Mouse (Mus musculus) adrenal gland, adult 18-20 months (tissue): ENCODE measurements around the gene Tex2. TPM values are rescaled to one million over a fixed set of nuclear protein-coding genes. Genes with fewer than 3 reads are reported as not detected.
"Not testable (repeated sequence)": the region's sequence is repeated elsewhere in the genome, so short reads cannot be mapped to it uniquely, and the experiment has no call there.

Experiments
- DNase-seq, 2 experiments: peaks; one replicate each; pipeline ENCODE4 v3.0.0; 2021 to 2022; ENCODE audit warnings: low spot score in 2 of 2
- long read RNA-seq, 2 experiments: library from polyadenylated mRNA; stranded (forward); transcript quantifications; one replicate each; pipeline ENCODE4 v2.0.0; 2021
- total RNA-seq, 2 experiments: library from RNA; stranded (reverse); gene quantifications; 1 replicate in 1 of 2; 2 replicates in 1 of 2; pipeline ENCODE4 v1.2.3; 2021

Tex2 gene
- 10 to 100 TPM; 52.1 to 54.2 TPM for total RNA-seq
- long read RNA-seq, experiment 1, full-length matches to known transcripts, result 10 of 18 reads
- long read RNA-seq, experiment 1, partial matches to known transcripts, result 4 of 18 reads
- long read RNA-seq, experiment 1, other reads (novel, unspliced or antisense), result 4 of 18 reads
- long read RNA-seq, experiment 2, full-length matches to known transcripts, result 6 of 25 reads
- long read RNA-seq, experiment 2, partial matches to known transcripts, result 15 of 25 reads
- long read RNA-seq, experiment 2, other reads (novel, unspliced or antisense), result 4 of 25 reads

DNA sequence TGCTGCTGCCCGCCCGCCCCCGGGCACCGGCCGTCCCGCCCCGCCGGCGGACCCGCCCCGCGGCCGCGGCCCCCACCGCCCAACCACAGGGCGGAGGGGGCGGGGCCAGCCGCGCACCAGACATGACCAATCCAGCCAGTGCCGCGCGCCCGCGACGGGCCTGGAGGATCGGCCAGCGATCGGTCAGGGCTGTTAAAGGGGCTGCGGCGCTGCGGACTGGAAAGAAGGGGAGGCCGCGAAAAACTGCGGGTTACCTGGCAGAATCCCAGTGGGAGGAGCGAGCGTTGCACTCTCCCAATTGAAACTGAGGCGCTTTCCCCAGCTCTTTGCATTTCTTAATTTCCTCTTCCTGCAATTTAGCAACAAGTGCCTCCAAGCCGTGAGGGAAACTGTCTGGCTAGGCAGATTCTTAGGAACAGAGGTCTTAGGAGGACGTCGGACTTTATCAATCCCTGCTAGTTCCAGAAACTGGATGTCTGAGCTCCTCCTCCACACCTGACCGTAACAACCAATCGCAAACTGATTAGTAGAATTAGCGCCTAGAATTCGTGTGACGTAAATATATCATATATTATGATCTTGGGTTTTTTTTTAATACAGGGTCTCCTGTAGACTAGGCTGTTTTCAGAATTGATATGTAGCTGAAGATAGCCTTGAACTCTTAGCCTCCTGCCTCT is at the start of gene Tex2:
Gene Tex2, minus strand, starts transcription at position 463 of the 677 bp plus-strand sequence.
- peak; percentile 94 to 95 for DNase-seq

DNA sequence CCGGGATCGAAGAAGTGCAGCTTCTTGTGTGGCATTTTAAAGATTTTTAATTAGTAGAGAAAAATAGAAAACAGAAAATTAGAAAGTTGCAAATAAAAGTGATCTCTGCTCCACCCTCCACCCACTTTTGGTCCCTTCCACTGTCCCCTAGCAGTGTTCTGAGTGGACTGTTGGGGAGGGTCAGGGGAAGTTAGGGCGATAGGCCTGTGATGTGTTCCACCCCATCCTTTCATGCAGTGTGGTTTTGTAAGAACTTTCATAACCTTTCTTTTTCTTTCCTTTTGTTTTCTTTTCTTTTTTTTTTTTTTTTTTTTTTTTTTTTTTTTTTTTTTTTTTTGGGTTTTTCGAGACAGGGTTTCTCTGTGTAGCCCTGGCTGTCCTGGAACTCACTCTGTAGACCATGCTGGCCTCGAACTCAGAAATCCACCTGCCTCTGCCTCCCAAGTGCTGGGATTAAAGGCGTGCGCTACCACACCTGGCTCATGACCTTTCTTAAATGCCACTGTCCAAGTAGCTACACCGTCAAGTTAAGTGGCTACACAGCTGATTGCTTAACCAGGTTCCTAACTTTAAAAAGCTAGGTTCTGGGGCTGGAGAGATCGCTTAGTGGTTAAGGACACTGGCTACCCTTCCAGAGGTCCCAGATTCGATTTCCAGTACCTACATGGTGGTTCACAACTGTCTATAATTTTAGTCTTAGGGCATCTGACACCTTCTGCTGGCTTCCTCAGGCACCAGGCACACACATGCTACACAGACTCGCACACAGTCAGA is 49.6 kb upstream of the Tex2 start:
- no peak for DNase-seq

DNA sequence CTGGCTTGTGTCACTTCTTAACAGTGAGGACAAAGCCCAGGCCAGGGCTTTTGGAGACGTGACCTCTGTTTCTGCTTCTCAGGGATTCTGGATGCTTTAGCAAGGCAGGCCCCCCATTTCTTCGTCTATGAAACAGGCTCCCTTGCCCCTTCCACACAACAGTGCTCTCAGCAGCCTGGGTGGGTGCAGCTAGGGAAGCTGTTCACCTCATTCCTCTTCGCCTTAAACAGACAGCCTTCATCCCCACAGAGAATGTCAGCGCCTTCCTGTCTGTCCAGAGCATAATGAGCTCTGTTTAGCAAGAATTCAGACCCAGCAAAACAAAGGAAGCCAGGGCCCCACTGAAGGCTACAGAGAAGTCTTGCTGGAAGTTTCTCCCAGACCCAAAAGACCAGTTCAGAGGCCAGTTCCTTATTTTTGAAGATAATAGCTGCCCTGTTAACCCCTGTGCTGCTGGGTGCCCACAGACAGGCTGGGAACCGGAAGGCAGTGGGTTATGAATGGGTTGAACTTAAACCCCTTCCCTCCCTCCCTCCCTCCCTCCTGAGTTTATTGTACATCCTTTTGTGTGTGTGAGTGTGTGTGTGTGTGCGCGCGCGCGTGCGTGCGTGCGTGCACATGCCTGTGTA is 47.3 kb upstream of the Tex2 start:
- DNase-seq, result no peak

DNA sequence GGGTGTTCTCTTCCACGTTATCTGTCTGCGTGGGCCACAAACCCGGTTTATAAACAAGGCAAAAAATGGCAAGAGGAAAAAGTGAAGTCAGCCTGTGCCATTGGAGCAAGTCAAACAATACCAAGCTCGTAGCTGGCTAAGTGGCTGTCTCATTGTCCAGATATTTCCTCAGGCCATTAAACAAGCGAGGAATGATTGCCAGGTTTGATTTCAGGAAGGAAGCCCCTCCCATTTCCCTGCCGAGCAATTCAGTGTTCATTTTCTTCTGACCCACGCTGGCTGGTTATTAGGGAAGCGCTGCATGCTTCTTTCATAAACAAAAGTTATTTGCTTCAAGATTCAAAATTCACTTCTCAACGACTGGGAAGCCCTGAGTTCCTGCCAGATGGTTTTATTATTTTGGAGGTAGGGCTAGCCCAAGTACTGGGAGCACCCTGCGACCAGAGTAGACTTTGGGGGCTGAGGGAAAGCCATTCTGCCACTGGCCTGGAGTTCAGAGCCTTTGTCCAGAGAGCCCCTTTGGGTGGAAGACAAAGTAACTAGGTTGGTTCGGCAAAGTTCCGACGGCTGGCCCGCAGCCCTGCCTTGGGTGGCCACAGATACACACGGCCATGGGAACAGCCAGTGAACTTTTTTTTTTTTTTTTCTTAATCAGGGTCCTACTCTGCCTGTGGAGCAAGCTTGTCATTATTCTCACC is 46.5 kb upstream of the Tex2 start:
- no peak for DNase-seq

DNA sequence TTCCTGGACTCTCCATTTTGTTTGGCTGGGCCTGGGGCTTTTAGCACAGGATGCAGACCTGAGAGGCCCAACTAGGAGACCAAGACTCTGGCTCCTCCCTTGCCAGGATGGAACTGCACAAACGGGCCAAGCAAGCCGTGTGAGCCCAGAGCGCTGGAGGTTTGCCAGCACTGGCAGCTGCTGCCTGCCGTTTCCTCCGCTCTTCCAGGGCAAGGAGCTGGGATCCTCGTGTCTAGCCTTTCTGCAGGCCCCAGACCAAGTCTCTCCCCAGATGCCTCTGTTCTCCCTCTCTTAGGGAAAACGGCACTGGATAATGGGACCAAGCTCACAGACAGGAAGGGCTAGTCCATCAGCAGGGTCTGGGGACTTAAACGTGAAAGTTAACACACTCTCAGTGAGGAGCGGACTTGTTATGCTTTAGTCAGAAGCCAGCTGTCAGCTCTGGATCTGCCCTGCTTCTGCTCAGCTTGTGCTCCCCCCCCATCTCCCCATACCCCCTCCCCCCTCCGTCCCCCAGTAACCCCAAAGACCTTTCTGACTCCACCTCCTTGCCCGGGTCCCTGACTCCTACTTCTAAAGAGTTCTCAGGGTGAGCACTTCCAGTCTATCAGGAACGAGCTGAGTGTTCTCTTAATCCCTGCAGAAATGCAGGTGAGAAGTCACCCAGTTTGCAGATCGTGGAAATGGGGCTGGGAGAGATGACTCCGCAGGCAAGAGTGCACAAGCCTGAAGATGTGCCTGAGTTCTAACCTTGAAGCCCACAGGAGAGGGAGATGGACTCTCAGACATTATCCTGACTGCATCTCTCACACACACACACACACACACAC is 45.0 kb upstream of the Tex2 start:
- DNase-seq, result peak; percentile 58 to 73

DNA sequence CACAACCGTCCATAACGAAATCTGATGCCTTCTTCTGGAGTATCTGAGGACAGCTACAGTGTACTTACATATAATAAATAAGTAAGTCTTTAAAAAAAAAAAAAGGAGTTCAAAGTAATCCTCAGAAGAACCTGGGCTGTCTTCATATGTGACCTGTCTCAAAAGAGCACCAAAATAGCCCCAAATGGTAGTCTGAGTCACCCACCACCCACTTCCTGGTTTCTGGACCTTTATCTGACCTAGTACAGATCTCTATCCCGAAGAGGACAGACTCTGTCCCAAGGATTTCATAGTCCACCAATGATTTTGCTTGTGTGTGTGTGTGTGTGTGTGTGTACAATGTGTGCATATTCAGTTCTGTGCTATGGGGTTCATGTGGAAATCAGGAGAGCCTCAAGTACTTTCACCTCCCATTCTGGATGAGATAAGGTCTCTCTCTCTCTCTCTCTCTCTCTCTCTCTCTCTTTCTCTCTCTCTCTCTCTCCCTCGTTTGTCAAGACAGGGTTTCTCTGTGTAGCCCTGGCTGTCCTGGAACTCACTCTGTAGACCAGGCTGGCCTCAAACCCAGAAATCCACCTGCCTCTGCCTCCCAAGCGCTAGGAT is 43.8 kb upstream of the Tex2 start:
- DNase-seq, result not testable (repeated sequence)

DNA sequence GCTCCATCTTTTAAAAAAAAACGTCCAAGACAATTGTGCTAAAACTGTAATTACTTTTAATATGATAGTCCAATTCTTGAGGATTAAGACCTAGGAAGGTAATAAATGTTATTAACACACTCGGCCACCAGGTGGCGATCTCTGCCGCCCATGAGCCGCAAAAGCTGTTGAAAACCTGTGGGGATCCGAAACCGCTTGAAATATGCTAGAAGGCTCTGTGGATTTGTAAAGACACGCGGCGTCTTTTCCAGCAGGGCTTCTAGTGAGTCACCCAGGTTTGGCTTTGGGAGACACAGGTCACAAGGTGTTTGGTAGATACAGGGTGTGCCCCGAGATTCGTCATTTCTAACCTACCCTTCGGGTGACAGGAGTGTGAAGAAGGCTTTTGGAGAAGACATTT is 35.1 kb upstream of the Tex2 start:
- peak; percentile 80 to 83 for DNase-seq

DNA sequence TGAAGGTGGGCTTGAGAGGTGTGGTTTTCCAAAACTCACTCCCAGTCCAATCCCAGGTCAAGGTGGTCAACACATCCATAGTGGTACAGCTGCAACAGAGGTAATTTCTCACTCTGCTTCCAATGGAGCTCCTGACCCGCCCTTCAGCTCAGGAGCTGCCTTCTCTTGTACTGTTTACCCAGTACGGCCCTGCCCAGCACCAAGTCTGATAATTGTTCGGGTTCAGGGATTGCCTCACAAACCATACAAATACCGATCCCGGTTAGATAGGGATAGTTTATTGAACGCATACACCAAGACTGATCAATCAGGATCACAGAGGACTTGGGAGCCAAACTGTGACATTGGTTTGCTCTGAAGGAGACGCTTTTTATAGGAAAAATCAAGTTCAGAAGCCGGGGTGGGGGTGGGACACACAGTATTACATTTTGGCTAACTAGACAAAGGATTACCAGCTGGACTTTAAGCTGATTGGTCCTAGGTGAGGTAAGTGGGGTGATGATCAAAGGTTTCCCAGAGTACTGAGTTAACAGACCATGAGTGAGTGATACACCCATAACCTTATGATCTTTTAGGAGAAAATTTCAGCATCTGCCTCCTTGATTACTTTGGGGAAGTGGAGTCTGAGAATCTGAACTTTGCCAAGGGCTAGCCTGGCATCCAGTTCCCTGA is 29.9 kb upstream of the Tex2 start:
- no peak for DNase-seq

DNA sequence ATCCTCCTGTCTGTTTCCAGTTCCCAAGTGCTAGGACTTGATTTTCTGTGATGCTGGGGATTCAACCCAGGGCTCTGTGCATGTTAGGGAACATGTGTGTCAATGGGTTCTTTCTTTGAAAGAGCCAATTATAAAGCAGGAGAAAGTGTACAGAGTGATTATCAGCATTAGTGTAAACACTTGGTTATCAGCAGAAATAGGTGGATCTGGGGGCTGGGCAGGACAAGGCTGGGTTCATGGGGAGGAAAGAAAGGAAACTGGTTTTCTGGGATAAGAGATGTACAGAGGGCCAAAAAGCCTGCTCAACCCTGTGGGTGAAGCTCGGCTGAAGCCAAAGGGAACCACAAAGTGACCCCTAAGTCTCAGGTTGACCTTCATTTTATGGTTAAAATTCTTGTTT is 28.4 kb upstream of the Tex2 start:
- no peak for DNase-seq

DNA sequence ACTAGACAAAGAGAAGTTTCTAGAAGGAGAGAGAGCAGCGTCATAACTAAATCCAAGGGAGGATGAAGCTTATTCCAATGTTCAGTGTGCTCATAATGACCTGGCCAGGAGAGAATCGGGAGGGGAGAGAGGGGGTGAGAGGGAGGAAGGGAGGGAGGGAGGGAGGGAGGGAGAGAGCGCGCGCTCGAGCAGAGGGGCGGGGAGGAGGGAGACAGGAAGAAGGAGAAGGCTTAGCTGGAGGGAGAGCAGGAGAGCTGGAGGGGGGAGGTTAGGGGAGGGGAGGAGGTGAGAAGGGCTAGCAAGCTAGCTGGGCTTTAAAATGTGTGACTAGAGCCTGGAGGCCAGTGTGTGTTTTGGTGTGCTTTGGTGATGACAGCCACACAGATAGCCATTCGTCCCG is 26.8 kb upstream of the Tex2 start:
- DNase-seq, result no peak

DNA sequence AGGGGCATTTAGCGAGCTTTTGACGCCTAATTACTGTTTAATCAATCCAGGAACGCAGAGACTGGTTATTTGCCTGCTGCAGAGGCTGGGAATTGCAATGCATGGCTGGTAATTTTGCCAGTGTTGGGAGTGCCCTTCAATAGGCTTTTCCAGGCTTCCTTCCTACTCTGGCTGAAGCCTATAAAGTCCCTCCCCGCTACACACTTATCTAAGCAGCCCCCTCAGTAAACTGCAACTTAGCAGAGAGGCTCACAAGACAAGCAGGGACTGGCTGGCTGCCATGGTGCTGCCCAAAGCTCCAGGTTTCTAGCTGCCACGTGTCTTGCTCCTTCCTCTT is 26.1 kb upstream of the Tex2 start:
- DNase-seq, result no peak

DNA sequence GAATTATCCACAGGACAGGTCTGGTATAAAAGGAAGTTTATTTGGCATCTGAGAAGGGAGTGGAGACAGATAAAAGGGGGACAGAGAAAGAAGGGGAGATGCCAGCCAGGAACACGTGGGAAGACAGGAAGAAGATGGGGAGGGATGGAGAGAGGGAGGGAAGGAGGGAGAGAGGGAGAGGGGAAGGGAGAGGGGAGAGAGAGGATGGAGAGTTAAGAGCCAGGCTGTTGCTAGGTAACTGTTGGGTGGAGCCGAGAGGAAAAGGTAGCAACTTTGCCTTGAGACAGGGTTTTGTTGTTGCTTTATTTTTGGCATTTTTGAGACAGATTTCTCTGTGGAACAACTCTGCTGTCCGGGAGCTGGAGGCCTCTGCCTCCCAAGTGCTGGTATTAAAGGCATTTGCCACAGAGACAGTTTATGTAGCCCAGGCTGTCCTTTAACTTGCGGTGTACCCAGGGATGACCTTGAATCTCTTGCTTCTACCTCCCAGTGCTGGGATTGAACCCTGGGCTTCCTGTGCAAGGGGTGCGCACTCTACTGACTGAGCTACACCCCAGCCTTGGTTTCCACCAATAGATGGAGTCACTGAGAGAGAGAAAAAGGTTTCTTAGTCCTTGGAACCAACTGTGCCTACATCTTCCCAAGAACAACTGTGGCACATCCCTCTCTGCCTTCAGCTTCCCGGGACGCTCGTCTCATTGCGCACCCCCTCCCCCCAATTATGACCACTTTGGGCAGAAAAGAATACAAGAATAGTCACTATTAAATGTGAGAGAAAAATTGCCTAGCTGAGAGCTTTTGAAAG is 25.5 kb upstream of the Tex2 start:
- no peak for DNase-seq

DNA sequence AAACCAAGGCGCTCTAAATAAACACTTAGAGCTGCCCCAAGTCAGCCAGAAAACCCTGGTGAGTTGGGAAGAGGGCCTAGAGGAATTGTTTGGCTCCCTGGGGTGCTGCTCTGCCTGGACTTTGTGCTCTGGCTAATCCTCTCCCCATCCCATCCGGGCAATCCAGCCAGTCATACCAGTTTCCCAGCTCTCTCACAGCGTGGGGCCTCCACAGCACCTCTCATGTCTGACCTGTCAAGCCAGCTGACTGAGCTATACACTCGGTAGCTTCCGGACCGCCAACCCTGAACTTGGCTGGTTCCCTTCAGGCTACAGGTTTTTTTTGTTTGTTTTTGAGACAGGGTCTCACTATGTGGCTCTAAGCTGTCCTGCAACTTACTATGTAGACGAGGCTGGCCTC is 24.5 kb upstream of the Tex2 start:
- no peak for DNase-seq

DNA sequence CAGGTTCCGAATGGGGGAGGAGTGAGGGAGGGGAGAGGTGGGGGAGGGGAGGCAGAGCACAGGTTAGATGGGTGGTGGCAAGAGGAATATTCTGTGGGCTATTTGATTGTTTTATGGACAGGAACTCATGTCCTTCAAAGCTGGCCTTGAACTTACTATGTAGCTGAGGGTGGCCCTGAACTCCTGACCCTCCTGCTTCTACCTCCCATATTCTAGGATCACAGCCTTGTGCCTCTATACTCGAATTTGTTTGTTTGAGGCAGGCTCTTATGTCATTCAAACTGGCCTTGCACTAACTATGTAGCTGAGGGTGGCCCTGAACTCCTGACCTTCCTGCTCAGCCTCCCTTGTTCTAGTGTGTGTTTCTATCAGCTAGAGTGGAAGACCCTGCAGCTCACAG is 22.7 kb upstream of the Tex2 start:
- DNase-seq, result no peak

DNA sequence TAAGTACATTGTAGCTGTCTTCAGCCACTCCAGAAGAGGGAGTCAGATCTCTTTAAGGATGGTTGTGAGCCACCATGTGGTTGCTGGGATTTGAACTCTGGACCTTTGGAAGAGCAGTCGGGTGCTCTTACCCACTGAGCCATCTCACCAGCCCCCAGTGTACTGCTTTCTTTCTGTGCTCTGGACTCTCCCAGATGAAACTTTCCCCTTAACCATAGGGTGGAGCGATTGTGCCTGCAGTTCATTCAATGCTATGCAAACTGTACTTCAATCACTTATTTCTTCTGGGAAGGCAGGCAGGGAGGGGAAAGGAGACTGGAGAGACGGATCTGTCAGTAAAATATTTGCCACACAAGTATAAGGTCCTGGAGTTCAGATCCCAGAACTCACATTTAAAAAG is 21.0 kb upstream of the Tex2 start:
- DNase-seq, result not testable (repeated sequence)

DNA sequence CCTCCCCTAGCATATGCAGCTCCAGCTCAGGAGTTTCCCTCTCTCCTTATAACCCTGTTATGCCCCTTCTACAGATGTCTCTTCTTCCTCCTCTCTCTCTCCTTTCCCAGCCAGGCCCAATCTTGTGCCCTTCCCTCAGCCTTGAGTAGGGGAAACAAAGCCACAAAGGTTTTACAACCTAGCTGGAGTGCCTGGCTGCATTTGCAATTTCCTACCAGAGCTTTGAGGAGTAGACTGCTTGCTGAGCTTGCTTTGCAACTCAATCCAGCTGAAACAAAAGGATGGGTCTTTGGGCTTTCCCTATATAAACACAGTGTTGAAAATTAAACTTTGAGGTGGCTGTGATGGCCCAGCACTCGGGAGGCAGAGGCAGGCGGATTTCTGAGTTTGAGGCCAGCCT is 20.2 kb upstream of the Tex2 start:
- DNase-seq, result no peak

DNA sequence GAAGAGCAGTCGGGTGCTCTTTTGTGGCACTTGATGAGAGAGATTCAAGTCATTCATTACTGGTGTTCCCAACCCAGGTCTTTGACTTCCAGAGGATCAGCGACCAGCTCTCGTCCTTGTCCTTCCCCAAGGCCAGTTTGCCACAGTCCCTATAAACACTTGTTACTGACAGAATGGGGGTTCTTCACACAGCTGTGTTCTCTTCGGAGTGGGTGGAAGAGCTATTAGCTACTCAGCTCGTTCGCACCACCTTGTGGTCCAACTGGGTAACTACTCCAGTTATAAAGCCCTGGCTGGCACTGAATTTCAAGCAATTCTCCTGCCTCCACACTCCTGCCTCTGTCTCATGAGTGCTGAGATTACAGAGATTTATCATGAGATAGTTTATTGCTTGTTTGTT is 14.5 kb upstream of the Tex2 start:
- peak; percentile 63 to 73 for DNase-seq

DNA sequence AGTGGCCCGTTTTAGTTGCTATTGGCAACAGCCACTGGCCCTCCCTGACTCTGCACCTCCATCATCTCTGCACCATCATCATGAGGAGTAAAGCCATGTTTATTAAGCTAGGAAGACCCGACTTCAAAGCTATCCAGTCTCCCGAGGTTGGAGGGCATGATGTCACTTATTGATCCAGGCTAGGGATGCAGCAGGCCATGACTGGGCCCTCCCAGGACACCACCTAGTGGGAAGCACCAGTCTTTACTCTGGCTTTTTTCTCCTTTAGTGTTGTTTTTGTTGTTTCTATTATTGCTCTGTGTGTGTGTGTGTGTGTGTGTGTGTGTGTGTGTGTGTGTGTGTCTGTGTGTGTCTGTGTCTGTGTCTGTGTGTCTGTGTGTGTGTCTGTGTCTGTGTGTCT is 12.4 kb upstream of the Tex2 start:
- DNase-seq, result no peak

DNA sequence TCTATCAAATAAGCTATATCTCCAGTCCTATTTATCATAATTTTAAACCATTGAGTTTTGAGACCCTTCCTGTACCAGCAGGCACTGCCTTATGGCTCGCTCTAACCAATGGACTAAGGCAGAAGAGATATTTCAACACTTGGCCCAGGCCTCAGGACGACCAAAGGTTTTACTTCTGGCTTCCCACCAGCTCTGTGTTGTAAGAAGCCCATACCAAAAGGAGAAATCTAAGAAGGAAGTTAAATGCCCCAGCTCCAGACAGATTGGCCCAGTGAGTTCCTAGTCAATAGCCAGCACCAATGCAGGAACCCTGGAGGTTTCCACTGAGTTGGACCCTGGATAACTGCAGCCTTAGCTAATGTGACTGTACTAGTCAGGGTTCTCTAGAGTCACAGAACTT is 10.4 kb upstream of the Tex2 start:
- no peak for DNase-seq
